Mouse (Mus musculus) 3134 (cell line): Measurements from ENCODE around the gene Lingo2.
"Not testable (repeated sequence)": the region's sequence is repeated elsewhere in the genome, so short reads cannot be mapped to it uniquely, and the experiment has no call there.

Experiments used
- DNase-seq: peaks from one replicate; pipeline ENCODE4 v3.0.0-alpha.2; 2011; ENCODE audit warnings: low spot score; ENCODE audit not compliant: insufficient read length; ENCODE audit errors: extremely low read depth

Lingo2 gene

DNA sequence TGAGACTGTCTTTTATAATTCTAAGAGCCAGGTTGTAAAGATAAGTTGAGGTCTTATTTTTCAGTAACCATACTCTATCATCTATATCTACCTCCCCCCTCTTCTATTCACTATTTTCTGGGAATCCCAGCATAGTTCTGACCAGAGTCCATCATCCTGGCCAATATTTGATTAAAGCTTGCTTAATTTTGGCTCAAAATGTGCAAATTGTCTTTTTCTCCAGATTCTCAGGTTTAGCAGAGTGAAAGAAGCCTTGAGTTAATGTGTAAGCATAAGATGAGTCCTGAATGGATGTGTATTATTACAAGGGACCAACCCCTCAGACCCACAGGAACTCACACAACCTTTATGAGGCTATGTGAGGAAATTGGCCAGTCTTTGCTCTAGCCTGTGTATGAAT lies 820.2 kb downstream of the Lingo2 start:
- DNase-seq, result no peak

DNA sequence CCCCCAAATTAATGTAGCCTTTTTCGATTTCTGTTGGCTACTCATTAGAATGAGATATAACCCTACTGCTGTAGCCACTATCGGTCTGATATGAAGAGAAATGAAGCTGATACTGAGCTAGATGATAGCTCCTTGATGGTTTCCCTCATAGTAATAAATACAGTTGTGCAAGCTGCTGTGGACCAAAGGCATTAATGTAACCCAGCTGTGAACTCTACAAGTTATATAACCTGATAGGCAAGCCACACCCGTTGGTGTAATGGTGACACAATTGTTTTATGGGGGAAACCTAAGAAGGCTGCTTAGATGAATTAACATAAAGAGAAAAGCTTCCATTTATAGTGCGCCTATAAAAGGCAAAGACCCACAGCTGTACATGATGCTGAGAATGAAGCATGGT lies 856.1 kb downstream of the Lingo2 start:
- DNase-seq, result no peak

DNA sequence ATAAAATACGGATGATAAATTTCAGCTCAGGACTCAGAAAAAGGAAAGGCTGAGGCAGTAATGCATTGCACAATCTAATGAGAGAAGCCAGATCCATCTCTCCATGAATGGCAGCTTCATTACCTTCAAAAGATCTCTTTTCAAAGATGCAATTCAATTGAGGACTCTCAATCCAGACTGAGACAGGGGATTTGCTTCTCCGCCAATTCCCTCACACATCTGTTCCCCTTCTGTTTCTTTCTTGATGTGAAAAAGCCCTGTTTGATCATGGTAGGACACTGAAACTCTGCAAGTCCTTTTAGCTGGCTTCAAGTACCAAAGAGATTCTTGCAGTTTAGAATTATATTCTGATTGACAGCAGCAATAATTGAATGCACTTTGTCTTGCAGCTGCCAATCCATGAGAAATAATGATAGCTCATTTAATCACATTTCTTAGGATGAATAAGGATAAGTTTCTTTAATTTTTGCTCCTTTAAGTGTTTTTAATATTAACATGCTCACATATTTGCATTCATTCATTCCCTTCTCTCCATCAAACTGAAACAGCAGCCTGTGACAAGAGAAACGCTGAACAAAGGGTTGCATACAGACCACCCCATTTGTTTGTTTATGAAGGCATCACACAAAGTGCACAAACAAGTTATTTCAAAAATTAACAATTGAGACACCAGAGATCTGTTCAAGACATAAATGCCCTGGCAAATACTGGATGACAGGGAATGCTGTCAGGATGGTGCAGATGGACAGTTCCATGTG lies 870.3 kb downstream of the Lingo2 start:
- DNase-seq, result no peak

DNA sequence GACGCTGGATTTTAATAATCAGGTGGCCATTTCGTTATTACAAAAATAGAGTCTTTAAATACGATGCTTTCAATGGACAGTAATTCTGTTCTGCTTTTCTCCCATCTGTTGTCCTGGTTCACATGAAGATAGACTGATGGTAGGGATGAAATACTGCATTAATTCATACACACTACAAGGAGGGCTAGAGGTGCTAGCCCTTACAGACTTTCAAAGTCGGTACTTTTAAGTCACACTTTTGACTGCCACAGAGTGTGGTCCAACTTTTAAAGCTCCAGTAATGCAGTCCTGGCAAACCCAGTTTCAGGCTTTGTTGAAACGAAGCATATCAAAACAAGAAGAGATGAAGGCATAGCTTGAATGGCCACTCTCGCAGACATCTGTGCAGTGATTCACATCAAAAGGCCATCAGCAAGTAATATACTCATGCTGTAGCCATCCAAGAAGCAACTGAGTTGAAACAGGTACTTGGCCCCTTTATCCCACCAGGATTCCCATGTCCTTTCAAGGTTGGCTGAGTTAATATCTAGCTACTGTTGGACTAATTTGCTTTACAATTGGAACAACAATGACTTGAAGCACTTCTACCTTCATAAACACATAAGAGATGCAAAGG lies 872.5 kb downstream of the Lingo2 start:
- no peak for DNase-seq

DNA sequence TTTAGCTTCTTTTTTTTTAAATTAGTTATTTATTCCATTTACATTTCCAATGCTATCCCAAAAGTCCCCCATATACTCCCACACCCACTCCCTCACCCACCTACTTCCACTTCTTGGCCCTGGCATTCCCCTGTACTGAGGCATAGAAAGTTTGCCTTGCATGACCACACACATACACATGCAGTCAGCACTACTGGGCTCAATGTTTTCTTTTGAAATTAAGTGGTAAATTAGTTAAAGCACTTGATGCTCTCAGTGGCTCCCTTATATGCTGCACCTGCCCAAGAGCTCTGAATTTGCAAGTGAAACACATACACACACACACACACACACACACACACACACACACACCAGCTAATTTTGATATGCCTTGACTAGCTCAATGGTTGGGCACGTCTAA lies 886.8 kb downstream of the Lingo2 start:
- not testable (repeated sequence) for DNase-seq

DNA sequence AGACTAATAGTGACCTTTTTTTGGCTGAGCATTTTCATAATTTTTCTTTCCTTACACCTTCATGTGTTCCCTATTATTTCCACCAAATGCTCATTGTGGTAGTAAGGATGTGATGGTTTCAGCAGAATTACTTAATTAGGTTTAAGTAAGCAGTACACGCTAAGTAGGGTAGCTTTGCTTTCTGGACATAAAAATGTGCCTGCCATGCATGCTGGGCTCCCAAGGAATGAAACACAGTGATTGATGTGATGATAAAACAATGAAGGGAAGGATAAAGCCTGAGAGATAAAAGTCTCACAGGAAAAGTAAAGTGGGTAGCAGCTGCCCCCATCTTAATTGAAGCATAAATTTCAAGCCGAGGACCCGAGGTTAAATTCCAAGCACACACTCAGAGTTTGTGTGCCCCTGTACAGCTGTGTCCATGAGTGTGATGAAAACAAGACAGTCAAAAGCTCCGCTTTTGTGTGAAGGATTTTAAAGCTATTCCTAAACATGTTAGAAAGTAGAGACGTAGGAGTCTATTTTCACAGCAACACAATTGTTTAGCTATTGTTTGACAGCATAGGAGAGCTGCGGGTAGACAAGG lies 898.7 kb downstream of the Lingo2 start:
- DNase-seq, result no peak

DNA sequence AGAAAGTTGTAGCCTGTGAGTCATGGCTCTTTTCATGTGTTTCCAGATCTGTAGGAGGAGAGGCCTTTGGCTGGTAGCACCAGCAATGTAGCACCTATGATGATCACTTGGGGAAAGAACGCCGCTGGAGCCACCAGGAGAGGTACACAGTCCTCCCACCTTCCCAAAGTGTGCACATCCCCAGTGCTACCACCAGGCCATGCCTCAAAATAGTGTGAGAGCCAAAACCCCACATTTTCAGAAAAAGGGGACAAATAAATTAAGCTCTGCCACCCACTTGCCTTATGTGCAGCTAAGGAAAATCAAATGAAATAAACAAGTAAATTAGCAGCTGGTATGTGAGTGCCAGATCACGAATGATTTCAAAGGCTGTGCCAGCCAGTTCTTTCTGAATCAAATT lies 911.2 kb downstream of the Lingo2 start:
- DNase-seq, result no peak

DNA sequence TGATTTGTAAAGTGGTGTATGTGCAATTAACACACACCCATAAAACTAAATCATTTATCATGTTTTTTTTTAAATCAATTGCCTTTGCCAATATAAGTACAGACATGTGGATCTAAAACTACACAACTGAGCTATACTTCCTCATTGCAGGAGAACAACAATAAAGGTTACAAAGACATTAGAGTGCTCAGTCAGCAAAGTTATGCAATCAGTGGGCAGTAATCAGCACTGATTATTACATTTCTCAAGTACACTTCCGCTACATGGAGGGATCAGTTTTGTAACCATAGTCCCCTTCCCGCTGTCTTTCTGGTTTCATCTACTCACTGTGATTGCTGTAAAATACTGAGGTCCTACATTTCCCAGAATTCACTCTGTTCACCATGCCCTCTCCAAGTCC lies 912.8 kb downstream of the Lingo2 start:
- no peak for DNase-seq

DNA sequence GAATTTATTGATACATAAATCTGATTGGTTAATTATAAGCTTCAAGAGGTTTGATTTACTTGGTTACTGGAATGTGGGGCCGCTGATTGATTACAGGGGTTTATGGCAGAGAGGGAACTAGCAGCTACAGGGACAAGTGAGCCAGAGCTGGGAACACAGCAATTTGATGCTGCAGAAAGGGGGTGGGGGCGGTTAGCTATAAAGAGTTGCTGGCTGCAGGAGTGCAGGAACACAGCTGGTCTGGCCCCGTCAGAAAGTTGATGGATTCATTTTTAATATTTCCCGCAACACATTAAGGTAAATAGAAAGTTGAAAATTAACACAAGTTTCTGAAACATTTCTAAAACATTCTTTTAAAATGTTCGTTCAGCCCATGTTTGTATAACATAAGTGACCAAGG lies 919.5 kb downstream of the Lingo2 start:
- DNase-seq, result no peak

DNA sequence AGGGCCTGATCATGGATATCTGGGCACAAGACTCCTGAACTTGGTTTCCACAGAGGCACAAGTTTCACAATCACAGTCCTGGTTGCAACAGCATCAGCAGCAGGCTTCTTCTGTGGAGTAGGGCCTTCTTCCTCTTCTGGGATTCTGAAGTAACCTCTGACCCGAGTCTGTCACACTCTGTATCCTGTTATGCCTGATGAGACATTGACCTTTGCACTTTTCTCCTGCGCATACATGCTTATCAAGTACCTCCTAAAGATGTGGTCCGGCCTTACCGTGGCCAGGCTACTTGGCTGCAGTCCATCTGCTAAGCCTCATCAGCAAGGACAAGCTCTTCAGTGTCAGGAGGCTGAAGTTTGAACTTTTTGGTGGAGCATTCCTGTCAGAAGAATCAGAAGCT lies 937.4 kb downstream of the Lingo2 start:
- DNase-seq, result no peak

DNA sequence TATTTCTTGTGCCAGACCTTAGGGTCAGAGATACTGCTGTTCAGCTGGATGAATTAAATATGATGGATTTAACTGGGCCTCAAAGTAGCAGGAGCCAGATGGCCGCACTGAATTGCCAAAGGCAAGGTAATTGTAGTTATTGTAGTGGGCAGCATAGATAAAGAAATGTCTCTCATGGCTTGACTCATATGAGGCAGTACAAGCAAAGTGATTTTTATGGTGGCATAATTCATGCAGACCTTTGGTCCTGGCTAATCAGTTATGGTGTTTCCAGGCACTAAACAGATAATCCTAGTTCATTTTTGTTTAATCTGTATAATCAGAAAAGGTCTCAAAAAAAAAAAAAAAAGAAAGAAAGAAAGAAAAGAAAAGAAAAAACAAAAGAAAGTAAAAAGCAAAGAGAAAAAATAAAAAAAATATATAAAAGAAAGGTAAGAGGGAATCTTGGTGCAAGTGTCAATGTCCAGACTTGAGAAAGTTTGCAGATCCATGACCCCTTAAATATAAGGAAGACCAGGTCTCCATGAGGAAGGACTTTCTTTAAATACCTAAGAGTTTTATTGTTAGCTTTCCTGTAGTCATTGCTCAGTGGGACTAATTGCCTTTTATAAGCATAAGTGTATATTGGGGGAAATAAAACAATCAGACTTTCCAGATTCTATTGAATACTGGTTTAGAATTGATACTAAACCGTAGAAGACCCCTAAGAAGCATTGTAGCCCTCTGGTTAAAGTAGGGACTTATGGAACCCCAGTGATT lies 959.4 kb downstream of the Lingo2 start:
- no peak for DNase-seq

DNA sequence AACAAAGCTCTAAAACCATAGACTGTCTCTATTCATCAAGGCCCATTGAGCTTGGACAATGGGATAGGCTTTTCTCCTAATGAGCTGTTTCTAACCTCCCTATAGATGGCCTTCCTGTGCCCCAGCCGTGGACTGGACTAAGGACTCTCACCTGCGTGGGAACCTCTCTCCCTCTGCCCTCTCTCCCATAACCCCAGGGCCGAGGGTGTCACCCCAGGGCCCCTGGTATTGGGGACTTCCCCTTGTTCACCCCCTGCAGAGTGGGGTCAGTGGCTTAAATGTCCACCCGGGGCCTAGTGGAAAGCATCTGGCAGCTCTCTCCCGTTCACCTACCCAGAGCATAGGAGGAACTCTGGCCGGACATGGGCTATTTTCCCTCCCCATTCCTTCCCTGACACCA lies 965.5 kb downstream of the Lingo2 start:
- no peak for DNase-seq

DNA sequence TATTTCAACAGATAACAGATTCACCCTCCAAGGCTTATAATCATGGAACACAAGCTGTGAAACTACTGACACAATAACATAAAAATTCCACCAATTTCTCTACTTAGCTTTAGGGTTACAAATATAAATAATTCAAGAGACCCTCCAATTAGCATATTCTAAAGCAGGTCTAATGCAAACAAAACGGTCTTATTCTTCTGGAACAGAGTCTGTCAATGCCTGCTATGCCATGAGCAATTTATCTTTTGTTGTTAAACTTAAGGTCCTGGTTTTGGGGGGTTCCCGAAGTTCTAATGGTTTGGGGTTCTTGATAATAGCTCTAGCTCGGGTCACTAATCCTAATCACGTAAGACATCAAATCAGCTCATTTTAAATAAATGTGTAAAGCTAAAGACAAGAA lies 988.0 kb downstream of the Lingo2 start:
- DNase-seq, result no peak

DNA sequence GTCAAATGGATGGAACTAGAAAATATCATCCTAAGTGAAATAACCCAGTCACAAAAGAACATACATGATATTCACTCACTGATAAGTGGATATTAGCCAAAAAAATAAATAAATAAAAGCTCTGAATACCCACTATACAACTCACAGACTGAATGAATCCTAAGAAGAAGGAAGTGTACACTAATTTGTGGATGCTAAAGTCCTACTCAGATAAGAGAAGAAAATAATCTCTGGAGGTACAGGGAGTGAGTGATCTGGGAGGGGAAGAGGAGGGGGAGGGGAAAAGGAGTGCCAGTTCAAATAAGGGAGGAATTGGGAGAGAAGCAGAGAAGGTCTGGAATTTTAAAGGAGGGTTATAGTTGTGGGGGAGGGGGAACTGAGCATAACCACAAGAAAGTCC lies 999.7 kb downstream of the Lingo2 start:
- no peak for DNase-seq

DNA sequence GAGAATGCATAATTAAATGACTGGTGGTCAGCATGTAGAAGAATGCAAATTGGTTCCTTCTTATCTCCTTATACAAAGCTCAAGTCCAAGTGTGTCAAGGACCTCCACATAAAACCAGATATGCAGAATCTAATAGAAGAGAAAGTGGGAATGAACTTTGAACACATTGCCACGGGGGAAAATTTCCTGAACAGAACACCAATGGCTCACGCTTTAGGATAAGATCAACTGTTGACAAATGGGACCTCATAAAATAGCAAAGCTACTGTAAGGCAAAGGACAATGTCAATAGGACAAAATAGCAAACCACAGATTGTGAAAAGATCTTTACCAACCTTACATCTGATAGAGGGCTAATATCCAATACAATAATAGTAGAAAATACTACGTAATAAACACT lies 1000.3 kb downstream of the Lingo2 start:
- DNase-seq, result no peak

DNA sequence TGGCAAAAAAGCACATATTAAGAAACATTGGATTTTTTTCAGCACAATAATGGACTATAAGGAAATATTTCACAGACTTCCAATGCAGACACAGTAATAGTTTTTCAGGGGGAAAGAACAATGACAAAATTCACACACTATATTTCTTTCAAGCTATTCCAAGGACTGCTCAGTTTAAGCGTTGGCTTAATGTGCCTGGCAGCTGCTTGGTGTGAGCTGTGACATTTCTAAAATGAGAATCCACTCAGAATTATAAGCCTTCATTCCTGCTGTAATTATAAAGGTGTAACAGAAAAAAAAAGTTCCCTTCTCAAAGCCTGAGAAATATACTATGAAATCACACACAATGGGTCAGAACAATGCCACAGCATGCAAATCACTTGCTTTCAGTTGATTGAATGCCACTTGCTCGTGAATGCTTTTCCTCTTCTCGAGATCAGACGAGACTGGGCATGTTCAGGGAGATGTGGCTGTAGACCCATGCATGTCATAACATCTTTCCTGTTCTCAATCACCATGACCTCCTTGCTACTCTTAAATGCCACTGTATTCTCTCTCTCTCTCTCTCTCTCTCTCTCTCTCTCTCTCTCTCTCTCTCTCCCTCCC lies 1017.4 kb downstream of the Lingo2 start:
- no peak for DNase-seq

DNA sequence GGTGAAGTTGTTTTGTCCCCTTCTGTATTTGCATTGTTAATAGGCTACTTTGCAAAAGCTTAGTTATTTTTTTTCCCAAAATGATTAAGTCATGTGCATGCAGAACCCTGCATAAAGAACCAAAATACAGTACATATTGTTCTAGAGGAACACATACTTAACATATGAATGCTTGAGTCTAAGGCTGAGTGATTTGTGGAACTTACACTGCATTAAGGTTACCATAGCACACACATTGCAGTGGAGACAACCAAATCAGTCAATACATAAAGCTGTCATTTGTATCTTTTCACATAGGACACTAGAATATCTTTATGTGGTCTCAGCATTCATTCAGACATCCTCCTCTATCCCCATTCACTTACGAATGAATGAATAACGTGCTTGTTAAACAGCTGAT lies 1023.8 kb downstream of the Lingo2 start:
- no peak for DNase-seq

DNA sequence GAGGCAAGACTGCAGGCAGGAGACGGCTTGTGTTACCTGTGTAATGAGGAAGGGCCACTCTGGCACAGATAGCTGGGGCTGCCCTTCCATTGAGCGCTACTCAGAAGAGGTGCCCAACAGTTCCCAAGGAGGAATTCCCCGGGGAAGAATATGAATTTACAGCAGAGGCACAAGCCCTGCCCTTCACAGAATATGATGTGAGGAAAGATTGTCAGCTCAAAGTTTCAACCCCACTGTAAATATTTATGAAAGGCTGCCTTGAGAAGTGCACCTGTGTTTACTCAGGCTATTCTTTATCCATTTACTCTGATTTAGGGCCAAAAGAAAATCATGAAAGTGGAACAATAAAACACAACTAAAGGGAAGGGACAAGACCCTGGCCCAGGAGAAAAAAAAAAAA lies 1034.1 kb downstream of the Lingo2 start:
- no peak for DNase-seq

DNA sequence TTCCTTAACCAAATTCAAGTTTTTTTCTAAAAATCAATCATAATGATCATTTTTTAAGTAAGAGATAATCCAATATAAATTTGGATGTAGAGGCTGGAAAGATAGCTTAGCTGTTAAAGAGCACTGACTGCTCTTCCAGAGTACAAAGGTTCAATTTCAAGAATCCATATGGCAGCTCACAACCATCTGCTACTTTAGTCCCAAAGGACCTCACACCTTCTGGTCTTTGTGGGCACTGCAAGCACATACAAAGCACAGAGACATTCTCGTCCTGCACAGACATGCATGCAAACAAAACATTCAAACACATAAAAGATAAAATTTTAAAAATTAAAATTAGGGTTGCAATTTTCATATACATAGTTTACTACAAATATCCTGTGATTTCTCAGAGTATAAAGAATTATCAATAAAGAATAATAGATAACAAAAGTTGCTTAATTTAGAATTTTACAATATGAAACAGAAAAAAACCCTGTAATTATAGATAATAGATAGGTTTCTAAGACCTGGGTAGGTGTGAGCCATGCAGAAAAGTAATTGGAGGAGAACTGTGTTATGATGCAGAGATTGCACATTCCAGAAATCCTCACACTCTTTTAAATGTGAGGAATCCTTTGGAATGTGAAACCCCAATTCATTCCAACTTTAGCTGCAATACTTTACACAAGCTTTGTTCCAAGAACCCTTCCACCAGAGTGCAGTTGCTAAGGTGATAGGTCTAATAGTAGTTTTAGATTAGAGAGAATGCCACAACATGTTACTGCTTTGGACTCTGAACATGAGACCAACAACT lies 1053.6 kb downstream of the Lingo2 start:
- no peak for DNase-seq
